Mouse (Mus musculus): ENCODE measurements around the gene Herc2. TPM values are rescaled to one million over a fixed set of nuclear protein-coding genes. Genes with fewer than 3 reads are reported as not detected.
"Not testable (repeated sequence)": the region's sequence is repeated elsewhere in the genome, so short reads cannot be mapped to it uniquely, and the experiment has no call there.

Herc2 gene
- polyA plus RNA-seq (2012; rRNA removed), result 15.9 and 24.5 TPM in 2 replicates
- 28.3 and 30.6 TPM in 2 replicates for polyA plus RNA-seq (2014; fragmentation: Nextera tagmentation; extraction: Ambion mirVana)

GRCm38 (mm10) chr7:56049831-56050321 is at the start of gene Herc2:
Gene Herc2, plus strand, starts transcription at chr7:56050196.
- H3K27ac ChIP-seq (replicated peaks; ENCODE audit: low read depth, low read length), result peak within 1 kb of the TSS; percentile 83
- H3K4me2 ChIP-seq (replicated peaks; ENCODE audit: low read depth, low read length, severe bottlenecking), result peak within 1 kb of the TSS; percentile 50
- H3K4me1 ChIP-seq (ENCODE audit: control insufficient read depth, insufficient read depth, low read length), result peaks cover 14% of the 10 kb centered on the region
- peak within 1 kb of the TSS; percentile 82 for H3K4me3 ChIP-seq (replicated peaks; ENCODE audit: low read length)
- 0 out of 2 replicates have a peak, but pooled peaks cover 3% of the 10 kb centered on the region for H3K36me3 ChIP-seq (ENCODE audit: control insufficient read depth, insufficient read depth, low read length)
- WGBS, result under 1% methylated on average over 47 of the region's 47 CpGs
- peak within 1 kb of the TSS; percentile 73 for H3K9ac ChIP-seq (ENCODE audit: low read depth, low read length, severe bottlenecking)
- no peaks in the 10 kb centered on the region for H3K27me3 ChIP-seq (ENCODE audit: control insufficient read depth, insufficient read depth, low read length)
- TF ChIP-seq POLR2A (IDR thresholded peaks at IDR 0.05; ENCODE audit: borderline replicate concordance, extremely low read depth, insufficient read depth, insufficient read length), result peak; percentile 97
- DNase-seq (ENCODE audit: low spot score) (peak; percentile 100), ATAC-seq (ENCODE audit: low FRiP score, low read depth) (peak; percentile 100)
- no peaks in the 10 kb centered on the region for H3K9me3 ChIP-seq (ENCODE audit: control insufficient read depth, low read length)

GRCm38 (mm10) chr7:56010318-56011017 is 39.5 kb upstream of the Herc2 start:
- no peak for TF ChIP-seq POLR2A (IDR thresholded peaks at IDR 0.05; ENCODE audit: borderline replicate concordance, extremely low read depth, insufficient read depth, insufficient read length)
- no peaks in the 10 kb centered on the region for H3K27me3 ChIP-seq (ENCODE audit: control insufficient read depth, insufficient read depth, low read length)
- no peaks in the 10 kb centered on the region for H3K4me1 ChIP-seq (ENCODE audit: control insufficient read depth, insufficient read depth, low read length)
- no peak for ATAC-seq (ENCODE audit: low FRiP score, low read depth)
- 73% methylated on average over 4 of the region's 4 CpGs for WGBS
- H3K36me3 ChIP-seq (ENCODE audit: control insufficient read depth, insufficient read depth, low read length), result no peaks in the 10 kb centered on the region
- H3K4me3 ChIP-seq (replicated peaks; ENCODE audit: low read length), result no peak overlapping the region
- no peak overlapping the region for H3K4me2 ChIP-seq (replicated peaks; ENCODE audit: low read depth, low read length, severe bottlenecking)
- no peak for DNase-seq (ENCODE audit: low spot score)
- no peaks in the 10 kb centered on the region for H3K9me3 ChIP-seq (ENCODE audit: control insufficient read depth, low read length)
- H3K27ac ChIP-seq (replicated peaks; ENCODE audit: low read depth, low read length), result no peak overlapping the region
- H3K9ac ChIP-seq (ENCODE audit: low read depth, low read length, severe bottlenecking), result no peak overlapping the region

GRCm38 (mm10) chr7:56011018-56011333 is 39.0 kb upstream of the Herc2 start:
- Histone ChIP-seq H3K27me3 (ENCODE audit: control insufficient read depth, insufficient read depth, low read length) (no peaks in the 10 kb centered on the region), H3K27ac (replicated peaks; ENCODE audit: low read depth, low read length) (no peak overlapping the region), H3K36me3 (ENCODE audit: control insufficient read depth, insufficient read depth, low read length) (no peaks in the 10 kb centered on the region), H3K9me3 (ENCODE audit: control insufficient read depth, low read length) (no peaks in the 10 kb centered on the region), H3K4me1 (ENCODE audit: control insufficient read depth, insufficient read depth, low read length) (no peaks in the 10 kb centered on the region), H3K4me3 (replicated peaks; ENCODE audit: low read length) (no peak overlapping the region), H3K9ac (ENCODE audit: low read depth, low read length, severe bottlenecking) (no peak overlapping the region), H3K4me2 (replicated peaks; ENCODE audit: low read depth, low read length, severe bottlenecking) (no peak overlapping the region)
- ATAC-seq (ENCODE audit: low FRiP score, low read depth), result no peak
- TF ChIP-seq POLR2A (IDR thresholded peaks at IDR 0.05; ENCODE audit: borderline replicate concordance, extremely low read depth, insufficient read depth, insufficient read length), result no peak
- no peak for DNase-seq (ENCODE audit: low spot score)

GRCm38 (mm10) chr7:56013261-56014001 is 36.6 kb upstream of the Herc2 start:
- Histone ChIP-seq H3K27ac (replicated peaks; ENCODE audit: low read depth, low read length) (no peak overlapping the region), H3K36me3 (ENCODE audit: control insufficient read depth, insufficient read depth, low read length) (no peaks in the 10 kb centered on the region), H3K27me3 (ENCODE audit: control insufficient read depth, insufficient read depth, low read length) (no peaks in the 10 kb centered on the region), H3K4me3 (replicated peaks; ENCODE audit: low read length) (no peak overlapping the region), H3K9me3 (ENCODE audit: control insufficient read depth, low read length) (no peaks in the 10 kb centered on the region), H3K4me1 (ENCODE audit: control insufficient read depth, insufficient read depth, low read length) (0 out of 2 replicates have a peak, but pooled peaks cover 5% of the 10 kb centered on the region), H3K4me2 (replicated peaks; ENCODE audit: low read depth, low read length, severe bottlenecking) (no peak overlapping the region), H3K9ac (ENCODE audit: low read depth, low read length, severe bottlenecking) (no peak overlapping the region)
- no peak for TF ChIP-seq POLR2A (IDR thresholded peaks at IDR 0.05; ENCODE audit: borderline replicate concordance, extremely low read depth, insufficient read depth, insufficient read length)
- 98% methylated on average over 14 of the region's 14 CpGs for WGBS
- ATAC-seq (ENCODE audit: low FRiP score, low read depth) (no peak), DNase-seq (ENCODE audit: low spot score) (no peak)

- not testable (repeated sequence) for DNase-seq (ENCODE audit: low spot score); ATAC-seq (ENCODE audit: low FRiP score, low read depth); H3K4me2 ChIP-seq (replicated peaks; ENCODE audit: low read depth, low read length, severe bottlenecking); H3K27me3 ChIP-seq (ENCODE audit: control insufficient read depth, insufficient read depth, low read length); H3K27ac ChIP-seq (replicated peaks; ENCODE audit: low read depth, low read length); H3K4me3 ChIP-seq (replicated peaks; ENCODE audit: low read length); H3K36me3 ChIP-seq (ENCODE audit: control insufficient read depth, insufficient read depth, low read length); H3K9me3 ChIP-seq (ENCODE audit: control insufficient read depth, low read length); H3K4me1 ChIP-seq (ENCODE audit: control insufficient read depth, insufficient read depth, low read length); H3K9ac ChIP-seq (ENCODE audit: low read depth, low read length, severe bottlenecking)
- WGBS, result 84% methylated on average over 5 of the region's 18 CpGs
Observed at GRCm38 (mm10) chr7:56014002-56014702, 35.8 kb upstream of the Herc2 start.
